Mouse (Mus musculus): ENCODE measurements around the gene Macrod2.

GRCm38 (mm10) chr2:140934483-140934882, 539.4 kb downstream of the Macrod2 start:
- TF ChIP-seq EP300 (optimal IDR thresholded peaks at IDR 0.05) = no peak
- no peak for TF ChIP-seq CTCF (IDR thresholded peaks at IDR 0.05; ENCODE audit: low read depth)

Data from stomach, postnatal 0 days (tissue).